Mouse (Mus musculus) cerebellum, adult 2 months (tissue): ENCODE measurements around the gene Gm28051. TPM values are rescaled to one million over a fixed set of nuclear protein-coding genes. Genes with fewer than 3 reads are reported as not detected.
A peak's percentile ranks its signal among the peaks of the same experiment; 100 is the strongest.

ENCODE experiments used
- DNase-seq, 2 experiments: peaks; one replicate each; pipeline ENCODE4 v3.0.0; 2021
- H3K27ac ChIP-seq: fragments of 200-500 bp; 2 replicates; pipeline ENCODE4 v1.5.1; 2012; ENCODE audit warnings: low read length, control low read depth, inconsistent platforms; ENCODE audit not compliant: insufficient read depth
- H3K27me3 ChIP-seq: fragments of 200-500 bp; 2 replicates; pipeline ENCODE4 v1.6.1; 2012; ENCODE audit warnings: inconsistent platforms, mild to moderate bottlenecking, low read length, moderate library complexity; ENCODE audit not compliant: control insufficient read depth, insufficient read depth
- H3K4me1 ChIP-seq: fragments of 200-500 bp; 2 replicates; pipeline ENCODE4 v1.6.1; 2011; ENCODE audit warnings: low read length; ENCODE audit not compliant: control insufficient read depth, insufficient read depth
- H3K4me3 ChIP-seq: fragments of 200-500 bp; replicated peaks from 2 replicates; pipeline ENCODE3; 2011; ENCODE audit warnings: mild to moderate bottlenecking, low read depth, low read length, control low read depth; ENCODE audit not compliant: insufficient read depth
- CTCF ChIP-seq: fragments of 200-500 bp; IDR thresholded peaks from 2 replicates; pipeline ENCODE4 v1.5.1; 2011; ENCODE audit warnings: low read depth, mild to moderate bottlenecking, control low read depth, low read length, moderate library complexity, borderline replicate concordance; ENCODE audit not compliant: insufficient read depth
- POLR2A ChIP-seq: fragments of 200-500 bp; IDR thresholded peaks from 2 replicates; pipeline ENCODE4 v1.6.1; 2011; ENCODE audit warnings: low read length, control low read depth, borderline replicate concordance; ENCODE audit not compliant: insufficient read depth
- WGBS: fragments of 180-500 bp; shearing (Covaris S2); methylation state at CpG from one replicate; pipeline ENCODE4 v1.1.7; 2018; 5-methylcytosine and 5-hydroxymethylcytosine counted together
- polyA plus RNA-seq: library from polyadenylated mRNA; depleted of rRNA; stranded (reverse); fragments of >200 nt; gene quantifications from 2 replicates; pipeline ENCODE4 v1.2.3, GENCODE M21; 2012

Gene Gm28051
- polyA plus RNA-seq, 1 experiment, result not detected

- TF ChIP-seq CTCF (peak; percentile 34; the same call in 1 of the 2 replicates), POLR2A (no peak)
- WGBS, result 60% methylated on average over 3 of the region's 3 CpGs
- H3K27me3 ChIP-seq, result no peaks in the 10 kb centered on the region
- H3K4me1 ChIP-seq, result no peaks in the 10 kb centered on the region; the same call in 1 of the 2 replicates
- peak; percentile 25 to 36 for DNase-seq
- no peak overlapping the region for H3K4me3 ChIP-seq
- H3K27ac ChIP-seq, result no peak overlapping the region
Observed at GRCm38 (mm10) chr12:102740285-102740684, 17.3 kb downstream of the Gm28051 start.

GRCm38 (mm10) chr12:102739096-102739495, 18.5 kb downstream of the Gm28051 start:
- Histone ChIP-seq H3K27me3 (no peaks in the 10 kb centered on the region), H3K4me1 (no peaks in the 10 kb centered on the region; the same call in 1 of the 2 replicates), H3K27ac (no peak overlapping the region), H3K4me3 (no peak overlapping the region)
- no peak for DNase-seq
- no peak for TF ChIP-seq POLR2A
- no peak for TF ChIP-seq CTCF
- 64% methylated on average over 5 of the region's 5 CpGs for WGBS

- TF ChIP-seq CTCF (peak; percentile 59), POLR2A (no peak)
- DNase-seq, result peak in 1 of 2 experiments; percentile 38
Observed at GRCm38 (mm10) chr12:102733381-102733780, 24.2 kb downstream of the Gm28051 start.

GRCm38 (mm10) chr12:102730798-102731619, 26.6 kb downstream of the Gm28051 start:
- no peak for DNase-seq
- no peaks in the 10 kb centered on the region for H3K4me1 ChIP-seq
- peak overlapping the region; percentile 46 for H3K4me3 ChIP-seq
- TF ChIP-seq CTCF (no peak), POLR2A (no peak)
- no peak overlapping the region for H3K27ac ChIP-seq
- 40% methylated on average over 16 of the region's 16 CpGs for WGBS
- H3K27me3 ChIP-seq, result no peaks in the 10 kb centered on the region

More at GRCm38 (mm10) chr12:102733381-102733780, 24.2 kb downstream of the Gm28051 start:
- WGBS, result 20% methylated on average over 4 of the region's 5 CpGs
- Histone ChIP-seq H3K27ac (no peak overlapping the region), H3K4me1 (no peaks in the 10 kb centered on the region), H3K4me3 (no peak overlapping the region), H3K27me3 (no peaks in the 10 kb centered on the region)

GRCm38 (mm10) chr12:102729855-102730797, 27.4 kb downstream of the Gm28051 start:
- TF ChIP-seq POLR2A, result 0 out of 2 replicates have a peak, but pooled peaks have one; percentile 21
- no peak for TF ChIP-seq CTCF
- Histone ChIP-seq H3K4me3 (peak overlapping the region; percentile 46), H3K4me1 (no peaks in the 10 kb centered on the region), H3K27me3 (no peaks in the 10 kb centered on the region), H3K27ac (no peak overlapping the region)
- whole genome bisulfite sequencing, result 42% methylated on average over 26 of the region's 26 CpGs
- DNase-seq, result peak; percentile 74 to 85

DNA sequence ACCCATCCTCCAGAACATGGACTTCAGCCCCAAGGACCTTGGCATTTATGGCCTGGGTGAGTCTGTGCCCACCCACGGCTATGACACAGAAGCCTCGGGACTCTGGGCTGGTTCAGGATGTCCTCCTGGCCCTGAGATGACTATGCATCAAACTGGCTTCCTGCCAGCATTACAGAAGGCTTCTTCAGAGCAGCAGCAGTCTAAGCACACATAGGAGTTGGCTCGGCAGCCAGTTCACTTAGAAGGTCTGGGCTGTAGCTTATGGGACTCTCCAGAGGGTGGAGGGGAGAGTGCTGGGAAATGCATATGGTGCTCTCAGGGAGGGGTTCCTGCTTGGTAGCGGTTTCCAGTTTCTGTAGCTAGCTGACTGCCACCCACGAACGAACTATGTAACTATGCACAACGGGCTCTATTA, 31.8 kb downstream of the Gm28051 start:
- TF ChIP-seq POLR2A (no peak), CTCF (no peak)
- no peak overlapping the region for H3K27ac ChIP-seq
- no peak overlapping the region for H3K4me3 ChIP-seq
- WGBS, result 30% methylated on average over 7 of the region's 7 CpGs
- DNase-seq, result peak; percentile 14 to 38
- no peaks in the 10 kb centered on the region for H3K4me1 ChIP-seq
- H3K27me3 ChIP-seq, result no peaks in the 10 kb centered on the region

GRCm38 (mm10) chr12:102725146-102725545, 32.4 kb downstream of the Gm28051 start:
- WGBS, result 87% methylated on average over 6 of the region's 6 CpGs
- H3K4me1 ChIP-seq, result no peaks in the 10 kb centered on the region
- H3K4me3 ChIP-seq, result no peak overlapping the region
- H3K27me3 ChIP-seq, result no peaks in the 10 kb centered on the region
- H3K27ac ChIP-seq, result no peak overlapping the region
- no peak for DNase-seq
- TF ChIP-seq CTCF (no peak), POLR2A (no peak)

DNA sequence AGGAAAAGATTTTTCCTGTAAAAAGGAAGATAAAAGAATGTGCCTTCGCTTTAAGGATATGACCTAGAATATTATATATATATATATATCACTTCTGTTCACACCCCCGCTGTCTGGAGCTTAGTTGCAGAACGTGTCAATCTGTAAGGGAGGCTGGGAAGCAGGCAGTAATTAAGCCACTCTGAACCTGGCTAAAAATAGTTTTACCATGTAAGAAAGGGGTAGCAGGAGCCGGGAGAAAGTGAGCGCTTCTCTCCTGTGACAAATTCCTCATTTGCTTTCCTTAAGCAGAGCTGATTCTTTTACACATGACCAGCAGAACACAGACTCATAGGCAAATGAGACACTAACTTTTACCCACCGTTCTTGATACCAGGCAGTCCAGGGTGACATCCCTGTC, 33.7 kb downstream of the Gm28051 start:
- no peaks in the 10 kb centered on the region for H3K4me1 ChIP-seq
- H3K27me3 ChIP-seq, result no peaks in the 10 kb centered on the region
- DNase-seq, result no peak
- 77% methylated on average over 6 of the region's 6 CpGs for WGBS
- TF ChIP-seq CTCF, result no peak
- no peak for TF ChIP-seq POLR2A
- H3K27ac ChIP-seq, result no peak overlapping the region
- no peak overlapping the region for H3K4me3 ChIP-seq
